Mouse (Mus musculus) hindbrain, embryonic 14.5 days (tissue): Measurements from ENCODE around the gene Gpr108. TPM values are rescaled to one million over a fixed set of nuclear protein-coding genes. Genes with fewer than 3 reads are reported as not detected.

Experiments used
- ATAC-seq: fragments of 200-750 bp; cut with Nextera tagmentation; 2 replicates; pipeline ENCODE4 v1.8.0; 2017; ENCODE audit warnings: moderate number of reproducible peaks, mild to moderate bottlenecking, moderate TSS enrichment, moderate library complexity; ENCODE audit not compliant: low FRiP score
- DNase-seq: peaks from one replicate; pipeline ENCODE4 v3.0.0-alpha.2; 2015; ENCODE audit warnings: low spot score
- H3K27ac ChIP-seq: fragments of 300-500 bp; sonication (generic); 2 replicates; pipeline ENCODE4 v1.5.1; 2014; ENCODE audit warnings: mild to moderate bottlenecking, moderate library complexity
- H3K27me3 ChIP-seq: fragments of 300-500 bp; sonication (generic); 2 replicates; pipeline ENCODE4 v1.6.1; 2014; ENCODE audit warnings: mild to moderate bottlenecking, low read length, mixed read lengths; ENCODE audit not compliant: control insufficient read depth, insufficient read depth
- H3K36me3 ChIP-seq: fragments of 300-500 bp; sonication (generic); replicated peaks from 2 replicates; pipeline ENCODE4 v1.6.1; 2014; ENCODE audit not compliant: control insufficient read depth, insufficient read depth
- H3K4me1 ChIP-seq: fragments of 300-500 bp; sonication (generic); replicated peaks from 2 replicates; pipeline ENCODE4 v1.6.1; 2014; ENCODE audit warnings: antibody characterized with exemption, low read length, mixed read lengths; ENCODE audit not compliant: control insufficient read depth, insufficient read depth
- H3K4me2 ChIP-seq: fragments of 300-500 bp; sonication (generic); replicated peaks from 2 replicates; pipeline ENCODE4 v1.6.1; 2014; ENCODE audit warnings: mild to moderate bottlenecking, moderate library complexity
- H3K4me3 ChIP-seq: fragments of 300-500 bp; sonication (generic); replicated peaks from 2 replicates; pipeline ENCODE4 v1.5.1; 2014; ENCODE audit warnings: mild to moderate bottlenecking, low read length
- H3K9ac ChIP-seq: fragments of 300-500 bp; sonication (generic); 2 replicates; pipeline ENCODE4 v1.6.1; 2014
- H3K9me3 ChIP-seq: fragments of 300-500 bp; sonication (generic); 2 replicates; pipeline ENCODE4 v1.6.1; 2016; ENCODE audit warnings: low read length; ENCODE audit not compliant: control insufficient read depth
- WGBS: fragments of 180-500 bp; shearing (Covaris S2); extraction: QIAGEN DNeasy Blood & Tissue Kit; methylation state at CpG from one replicate; pipeline ENCODE4 v1.1.7; 2014; 5-methylcytosine and 5-hydroxymethylcytosine counted together
- polyA plus RNA-seq: library from polyadenylated mRNA; unstranded; fragments of >200 nt; fragmentation: Nextera tagmentation; extraction: Ambion mirVana; gene quantifications from 2 replicates; pipeline ENCODE4 v1.2.1, GENCODE M21; 2014

Gpr108 gene
- polyA plus RNA-seq, 1 experiment from 2014 or later: 22.1 TPM

DNA sequence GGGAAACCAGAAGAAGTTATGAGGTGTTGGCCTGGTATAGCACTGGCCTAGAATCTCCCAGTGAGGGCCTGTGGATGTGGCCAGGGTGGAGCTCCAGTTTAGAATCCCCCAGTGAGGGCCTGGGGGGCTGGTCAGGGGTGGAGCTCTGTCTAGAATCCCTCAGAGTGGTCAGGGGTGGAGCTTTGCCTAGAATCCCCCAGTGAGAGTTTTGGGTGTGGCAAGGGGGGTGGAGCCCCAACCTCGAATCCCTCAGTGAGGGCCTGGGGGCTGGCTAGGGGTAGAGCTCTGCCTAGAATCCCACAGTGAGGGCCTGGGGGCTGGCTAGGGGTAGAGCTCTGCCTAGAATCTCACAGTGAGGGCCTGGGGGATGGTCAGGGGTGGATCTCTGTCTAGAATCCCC lies 13.6 kb upstream of the Gpr108 start:
- Histone ChIP-seq H3K27ac (no peak overlapping the region), H3K9me3 (no peaks in the 10 kb centered on the region), H3K27me3 (no peaks in the 10 kb centered on the region), H3K9ac (no peak overlapping the region), H3K4me1 (no peaks in the 10 kb centered on the region), H3K4me3 (no peak overlapping the region), H3K4me2 (no peak overlapping the region), H3K36me3 (peaks cover 8% of the 10 kb centered on the region; the same call in 1 of the 2 replicates)
- ATAC-seq (no peak), DNase-seq (no peak)
- WGBS: 65% methylated on average over 1 of the region's 1 CpGs

- H3K27ac ChIP-seq: no peak overlapping the region
- no peak overlapping the region for H3K9ac ChIP-seq
- no peaks in the 10 kb centered on the region for H3K27me3 ChIP-seq
- H3K36me3 ChIP-seq: peaks cover 8% of the 10 kb centered on the region; the same call in 1 of the 2 replicates
- no peaks in the 10 kb centered on the region for H3K4me1 ChIP-seq
- no peaks in the 10 kb centered on the region for H3K9me3 ChIP-seq
- no peak overlapping the region for H3K4me3 ChIP-seq
- DNase-seq (no peak), ATAC-seq (no peak)
- H3K4me2 ChIP-seq: no peak overlapping the region
- WGBS: 87% methylated on average over 4 of the region's 4 CpGs
These were observed 13.0 kb upstream of the Gpr108 start for GRCm38 (mm10) chr17:57261286-57261685.

DNA sequence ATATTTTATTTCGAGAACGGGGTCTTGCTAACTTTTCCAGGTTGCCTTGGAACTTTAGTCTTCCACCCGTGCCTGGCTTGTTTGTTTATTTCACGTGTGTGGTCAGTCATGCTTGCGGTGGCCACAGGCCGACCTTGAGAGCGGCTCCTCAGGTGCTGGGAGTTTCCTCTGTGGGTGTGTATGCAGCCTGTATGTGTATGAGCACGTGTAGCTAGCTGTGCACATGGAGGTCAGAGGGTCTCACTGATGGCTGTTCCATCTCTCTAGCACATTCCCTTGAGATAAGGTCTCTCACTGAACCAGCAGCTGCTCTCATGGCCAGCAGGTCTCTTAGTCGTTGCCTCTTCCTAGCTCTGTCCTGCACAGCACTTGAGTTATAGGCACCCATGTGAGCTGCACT lies 12.1 kb upstream of the Gpr108 start:
- Histone ChIP-seq H3K9me3 (no peaks in the 10 kb centered on the region), H3K4me2 (no peak overlapping the region), H3K36me3 (peaks cover 8% of the 10 kb centered on the region; the same call in 1 of the 2 replicates), H3K4me3 (no peak overlapping the region), H3K4me1 (no peaks in the 10 kb centered on the region), H3K27me3 (no peaks in the 10 kb centered on the region), H3K9ac (no peak overlapping the region), H3K27ac (no peak overlapping the region)
- no peak for ATAC-seq
- no peak for DNase-seq
- WGBS: 93% methylated on average over 9 of the region's 9 CpGs

DNA sequence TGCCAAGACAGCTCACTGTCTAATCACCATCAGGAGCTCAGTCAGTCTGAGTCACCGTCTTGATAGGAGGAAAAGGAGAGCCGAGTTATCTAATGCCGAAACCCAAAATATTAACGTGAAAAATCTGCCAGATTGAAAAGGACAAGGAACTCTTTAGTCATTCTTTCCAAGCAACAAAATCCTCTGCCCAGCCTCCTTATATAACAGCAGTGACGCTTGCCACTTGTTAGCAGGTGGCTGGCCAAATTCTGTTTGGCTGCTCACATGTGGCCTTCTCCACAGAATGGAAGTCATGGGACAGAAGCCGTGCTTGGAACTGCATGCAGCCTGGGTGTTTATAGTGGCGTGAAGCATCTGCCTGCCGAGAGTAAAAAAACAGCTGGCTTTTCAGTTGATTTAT lies 11.5 kb upstream of the Gpr108 start:
- Histone ChIP-seq H3K4me3 (no peak overlapping the region), H3K36me3 (peaks cover 13% of the 10 kb centered on the region; the same call in 1 of the 2 replicates), H3K9me3 (no peaks in the 10 kb centered on the region), H3K27me3 (no peaks in the 10 kb centered on the region), H3K4me1 (no peaks in the 10 kb centered on the region), H3K27ac (no peak overlapping the region), H3K9ac (no peak overlapping the region), H3K4me2 (no peak overlapping the region)
- 93% methylated on average over 8 of the region's 8 CpGs for WGBS
- DNase-seq (no peak), ATAC-seq (no peak)

DNA sequence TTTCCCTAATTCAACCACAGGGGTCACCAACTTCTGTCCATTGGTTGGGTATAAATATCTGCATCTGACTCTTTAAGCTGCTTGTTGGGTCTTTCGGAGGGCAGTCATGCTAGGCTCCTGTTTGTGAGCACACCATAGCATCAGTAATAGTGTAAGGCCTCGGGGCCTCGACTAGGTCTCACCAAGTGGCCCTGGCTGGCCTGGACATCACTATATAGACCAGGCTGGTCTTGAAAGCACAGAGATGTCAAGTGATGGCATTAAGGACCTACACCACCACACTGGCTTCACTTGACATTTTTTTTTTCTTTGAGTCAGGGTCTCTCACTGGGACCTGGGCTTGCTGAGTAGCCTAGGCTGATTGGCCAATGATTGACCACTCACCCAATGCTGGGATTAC lies 9.9 kb upstream of the Gpr108 start:
- H3K4me2 ChIP-seq: no peak overlapping the region
- H3K4me3 ChIP-seq: no peak overlapping the region
- H3K27me3 ChIP-seq: no peaks in the 10 kb centered on the region
- 94% methylated on average over 3 of the region's 3 CpGs for WGBS
- H3K9ac ChIP-seq: no peak overlapping the region
- no peak overlapping the region for H3K27ac ChIP-seq
- H3K36me3 ChIP-seq: peaks cover 15% of the 10 kb centered on the region; the same call in 1 of the 2 replicates
- no peaks in the 10 kb centered on the region for H3K4me1 ChIP-seq
- H3K9me3 ChIP-seq: no peaks in the 10 kb centered on the region
- DNase-seq (no peak), ATAC-seq (no peak)

GRCm38 (mm10) chr17:57256921-57257485 lies 8.8 kb upstream of the Gpr108 start:
- no peaks in the 10 kb centered on the region for H3K9me3 ChIP-seq
- ATAC-seq (no peak), DNase-seq (no peak)
- 97% methylated on average over 22 of the region's 22 CpGs for WGBS
- no peak overlapping the region for H3K4me2 ChIP-seq
- H3K27ac ChIP-seq: no peak overlapping the region
- H3K4me1 ChIP-seq: no peaks in the 10 kb centered on the region
- H3K4me3 ChIP-seq: no peak overlapping the region
- no peaks in the 10 kb centered on the region for H3K27me3 ChIP-seq
- peaks cover 15% of the 10 kb centered on the region; the same call in 1 of the 2 replicates for H3K36me3 ChIP-seq
- no peak overlapping the region for H3K9ac ChIP-seq

DNA sequence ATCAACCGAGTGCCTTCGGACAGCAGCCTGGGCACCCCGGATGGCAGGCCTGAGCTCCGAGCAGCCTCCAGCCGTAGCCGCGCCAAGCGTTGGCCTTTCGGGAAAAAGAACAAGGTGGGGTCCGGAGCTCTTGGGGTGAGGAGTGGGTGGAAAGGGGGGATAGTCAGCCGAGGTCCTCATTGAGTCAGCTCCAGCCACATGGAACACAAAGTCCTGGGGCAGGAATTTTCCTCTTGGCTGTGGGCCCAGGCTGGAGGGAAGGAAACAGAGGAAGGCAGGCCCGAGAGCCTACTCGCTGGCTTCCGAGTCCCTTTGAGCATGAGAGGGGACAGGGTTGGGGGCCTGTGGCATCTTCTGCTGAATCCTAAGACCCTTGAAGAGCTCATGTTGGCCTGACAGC lies 7.1 kb upstream of the Gpr108 start:
- H3K9ac ChIP-seq: no peak overlapping the region
- no peaks in the 10 kb centered on the region for H3K9me3 ChIP-seq
- DNase-seq (no peak), ATAC-seq (no peak)
- peaks cover 13% of the 10 kb centered on the region; the same call in 1 of the 2 replicates for H3K36me3 ChIP-seq
- no peak overlapping the region for H3K27ac ChIP-seq
- WGBS: 94% methylated on average over 14 of the region's 14 CpGs
- H3K4me1 ChIP-seq: peaks cover 4% of the 10 kb centered on the region
- no peaks in the 10 kb centered on the region for H3K27me3 ChIP-seq
- no peak overlapping the region for H3K4me3 ChIP-seq
- no peak overlapping the region for H3K4me2 ChIP-seq

DNA sequence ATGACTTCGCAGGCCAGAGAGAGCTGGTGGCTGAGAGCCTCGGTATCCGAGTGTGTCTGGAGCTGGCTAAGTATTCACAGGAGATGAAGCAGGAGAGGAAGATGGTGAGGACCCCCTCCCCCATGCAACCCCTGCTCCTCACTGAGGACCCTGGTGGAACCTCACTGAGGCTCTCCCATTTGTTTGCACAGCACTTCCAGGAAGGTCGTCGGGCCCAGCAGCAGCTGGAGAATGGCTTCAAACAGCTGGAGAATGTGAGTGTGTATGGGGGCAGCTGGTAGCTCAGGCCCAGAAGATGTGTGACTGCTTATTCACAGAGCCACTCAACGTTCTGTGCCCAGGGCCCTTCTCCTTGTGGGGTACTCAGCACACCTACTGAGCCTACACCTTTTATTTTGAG lies 5.1 kb upstream of the Gpr108 start:
- no peak overlapping the region for H3K9ac ChIP-seq
- H3K36me3 ChIP-seq: 0 out of 2 replicates have a peak, but pooled peaks cover 7% of the 10 kb centered on the region
- H3K27me3 ChIP-seq: no peaks in the 10 kb centered on the region
- no peak overlapping the region for H3K4me3 ChIP-seq
- peaks cover 22% of the 10 kb centered on the region for H3K4me1 ChIP-seq
- H3K4me2 ChIP-seq: no peak overlapping the region
- DNase-seq: no peak
- no peaks in the 10 kb centered on the region for H3K9me3 ChIP-seq
- no peak for ATAC-seq
- H3K27ac ChIP-seq: no peak overlapping the region
- 94% methylated on average over 6 of the region's 6 CpGs for WGBS

DNA sequence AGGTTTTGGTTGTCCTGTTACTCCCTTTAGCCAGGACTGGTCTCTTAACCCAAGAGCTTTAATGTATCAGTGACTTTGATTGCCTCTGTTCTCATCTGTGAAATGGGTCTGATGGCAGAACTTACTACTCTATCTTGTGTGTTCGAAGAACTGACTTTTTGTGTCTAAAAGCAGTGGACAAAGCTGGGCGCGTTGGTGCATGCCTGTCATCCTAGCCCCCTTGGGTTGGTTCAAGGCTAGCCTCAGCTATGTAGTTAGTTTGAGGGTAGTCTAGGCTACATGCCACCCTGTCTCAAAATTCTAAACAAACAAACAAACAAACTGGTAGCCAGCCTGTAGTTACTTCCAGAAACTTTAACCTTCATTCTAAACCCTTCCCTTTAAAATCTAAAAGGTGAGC lies 3.2 kb upstream of the Gpr108 start:
- H3K4me3 ChIP-seq: no peak overlapping the region
- H3K4me1 ChIP-seq: peaks cover 26% of the 10 kb centered on the region
- DNase-seq (no peak), ATAC-seq (no peak)
- no peak overlapping the region for H3K27ac ChIP-seq
- H3K9ac ChIP-seq: no peak overlapping the region
- 0 out of 2 replicates have a peak, but pooled peaks cover 7% of the 10 kb centered on the region for H3K36me3 ChIP-seq
- H3K27me3 ChIP-seq: no peaks in the 10 kb centered on the region
- WGBS: 97% methylated on average over 3 of the region's 3 CpGs
- peak overlapping the region; percentile 95; the same call in 1 of the 2 replicates for H3K4me2 ChIP-seq
- no peaks in the 10 kb centered on the region for H3K9me3 ChIP-seq
